Mouse (Mus musculus) heart, adult 9 months (tissue): ENCODE results near the gene Olfr68.
"Not testable (repeated sequence)": the region's sequence is repeated elsewhere in the genome, so short reads cannot be mapped to it uniquely, and the experiment has no call there.

Experiments
- DNase-seq, 2 experiments: peaks; one replicate each; pipeline ENCODE4 v3.0.0; 2022; ENCODE audit warnings: low spot score in 2 of 2

Olfr68 gene

DNA sequence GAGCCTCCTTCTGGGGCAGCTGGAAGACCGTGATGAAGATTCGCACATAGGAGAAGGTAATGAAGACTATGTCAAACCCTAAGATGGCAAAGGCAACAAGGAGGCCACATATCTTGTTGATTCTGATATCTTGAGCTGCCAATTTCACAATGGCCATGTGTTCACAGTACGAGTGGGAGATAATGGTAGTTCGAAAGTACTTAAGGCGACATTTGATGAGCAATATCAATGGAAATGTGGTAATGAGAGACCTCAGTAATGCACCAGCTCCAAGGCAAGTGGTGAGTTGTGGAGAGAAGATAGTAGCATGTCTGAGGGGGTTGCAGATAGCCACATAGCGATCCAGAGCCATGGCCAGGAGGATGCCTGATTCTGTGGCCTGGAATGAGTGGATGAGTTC, 11.8 kb downstream of the Olfr68 start:
- DNase-seq: not testable (repeated sequence)

DNA sequence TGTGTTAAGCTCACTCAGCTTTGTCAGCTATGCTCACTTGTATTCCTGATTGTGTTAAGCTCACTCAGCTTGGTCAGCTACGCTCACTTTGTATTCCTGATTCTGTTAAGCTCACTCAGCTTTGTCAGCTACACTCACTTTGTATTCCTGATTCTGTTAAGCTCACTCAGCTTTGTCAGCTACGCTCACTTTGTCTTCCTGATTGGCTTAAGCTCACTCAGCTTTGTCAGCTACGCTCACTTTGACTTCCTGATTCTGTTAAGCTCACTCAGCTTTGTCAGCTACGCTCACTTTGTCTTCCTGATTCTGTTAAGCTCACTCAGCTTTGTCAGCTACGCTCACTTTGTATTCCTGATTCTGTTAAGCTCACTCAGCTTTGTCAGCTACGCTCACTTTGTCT, 17.3 kb downstream of the Olfr68 start:
- DNase-seq: not testable (repeated sequence)

DNA sequence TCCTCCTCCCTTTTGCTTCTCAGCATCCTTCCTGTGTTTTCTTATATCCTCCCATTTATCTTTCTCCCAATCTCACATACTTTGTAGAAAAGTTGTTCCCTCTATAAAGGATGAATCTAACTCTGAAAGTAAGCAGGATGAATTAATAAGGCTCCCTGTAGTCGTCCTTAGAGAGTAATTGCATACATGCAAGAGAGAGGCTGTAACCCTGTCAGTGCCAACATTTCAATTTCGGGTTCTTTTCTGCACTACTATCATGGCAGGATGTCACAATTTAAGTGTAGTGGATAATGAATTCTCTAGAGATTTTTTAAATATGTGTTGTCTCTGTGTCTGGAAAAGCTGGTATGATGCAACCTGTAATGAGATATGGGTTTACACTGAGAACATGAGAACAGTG, 22.3 kb downstream of the Olfr68 start, which contains the start of gene Olfr630:
Gene Olfr630, minus strand, starts transcription at position 101 of the 400 bp plus-strand sequence.
- no peak for DNase-seq

DNA sequence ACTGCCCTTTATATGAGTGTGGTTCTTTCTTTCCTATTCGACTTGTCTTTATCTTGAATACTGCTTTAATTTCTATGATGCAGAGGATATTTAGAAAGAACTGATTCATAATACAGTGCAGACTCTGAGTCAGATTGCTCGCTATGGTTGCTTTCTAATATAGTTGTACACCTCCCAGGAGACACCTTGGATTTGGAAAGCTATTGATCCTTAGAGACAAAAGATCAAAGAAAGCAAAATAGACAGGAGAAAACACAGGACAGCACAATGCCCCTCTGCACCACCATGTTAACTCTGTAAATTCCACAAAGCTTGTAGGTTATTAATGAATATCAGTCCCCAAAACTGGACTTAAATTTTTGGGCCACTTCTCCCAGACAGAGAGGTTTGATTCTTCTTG, 34.7 kb downstream of the Olfr68 start, which contains the start of gene Olfr629:
Gene Olfr629, minus strand, starts transcription at position 101 of the 400 bp plus-strand sequence.
- no peak for DNase-seq

DNA sequence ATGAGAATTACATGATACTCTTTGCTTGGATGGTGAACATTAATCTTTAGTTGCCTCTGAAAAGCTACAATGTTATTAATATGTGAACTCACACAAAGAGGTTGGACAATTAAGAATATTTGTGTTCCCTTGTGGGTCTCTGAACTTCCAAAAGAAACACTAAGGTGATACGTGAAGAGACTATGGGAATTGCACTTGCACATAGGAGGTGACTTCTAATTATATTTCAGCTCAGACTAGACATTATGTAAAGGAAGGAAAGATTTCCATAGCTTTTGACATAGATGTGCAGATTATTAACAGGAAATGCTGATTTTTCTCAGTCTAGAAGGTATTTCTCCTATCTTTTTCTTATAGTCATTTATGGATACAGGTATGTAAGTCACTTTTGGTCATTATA, 49.4 kb downstream of the Olfr68 start, which contains the start of gene Olfr628:
Gene Olfr628, plus strand, starts transcription at position 301 of the 400 bp plus-strand sequence.
- no peak for DNase-seq
